Mouse (Mus musculus): ENCODE results near the gene Mfap3l. TPM values are rescaled to one million over a fixed set of nuclear protein-coding genes. Genes with fewer than 3 reads are reported as not detected.

The Mfap3l gene
- polyA plus RNA-seq, 1 experiment from 2014 or later = 6.8 TPM

DNA sequence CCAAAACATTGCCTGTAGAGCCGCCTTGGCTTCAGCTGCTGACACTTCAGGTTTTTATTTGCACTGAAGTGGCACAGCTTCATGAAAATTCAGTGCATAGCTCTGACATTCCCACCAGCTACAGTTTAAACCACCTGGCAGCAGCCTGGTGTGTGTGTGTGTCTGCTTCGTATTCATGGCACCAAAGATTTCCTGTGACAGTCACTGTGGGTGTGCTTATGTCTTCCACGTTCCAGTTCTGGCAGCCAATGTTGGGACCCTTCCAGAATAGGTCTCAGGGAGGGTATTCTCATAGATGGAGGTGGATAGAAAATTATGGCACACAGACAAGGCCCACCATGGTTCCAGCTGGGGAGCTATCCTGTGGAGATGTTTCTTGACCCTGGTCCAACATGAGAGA, 34.2 kb downstream of the Mfap3l start:
- Histone ChIP-seq H3K4me3 (ENCODE audit: low read length) (no peak overlapping the region), H3K27me3 (ENCODE audit: insufficient read depth, low read length) (no peaks in the 10 kb centered on the region), H3K9me3 (ENCODE audit: low read length) (no peaks in the 10 kb centered on the region), H3K4me2 (replicated peaks; ENCODE audit: low read depth, low read length) (no peak overlapping the region), H3K36me3 (ENCODE audit: insufficient read depth, low read length) (peaks cover 6% of the 10 kb centered on the region), H3K4me1 (ENCODE audit: insufficient read depth, low read length) (0 out of 2 replicates have a peak, but pooled peaks cover 3% of the 10 kb centered on the region), H3K27ac (ENCODE audit: low read length) (no peak overlapping the region), H3K9ac (replicated peaks; ENCODE audit: low read length) (no peak overlapping the region)
- ATAC-seq (ENCODE audit: low FRiP score, low TSS enrichment) = no peak
- whole genome bisulfite sequencing = 60% methylated on average over 3 of the region's 3 CpGs

DNA sequence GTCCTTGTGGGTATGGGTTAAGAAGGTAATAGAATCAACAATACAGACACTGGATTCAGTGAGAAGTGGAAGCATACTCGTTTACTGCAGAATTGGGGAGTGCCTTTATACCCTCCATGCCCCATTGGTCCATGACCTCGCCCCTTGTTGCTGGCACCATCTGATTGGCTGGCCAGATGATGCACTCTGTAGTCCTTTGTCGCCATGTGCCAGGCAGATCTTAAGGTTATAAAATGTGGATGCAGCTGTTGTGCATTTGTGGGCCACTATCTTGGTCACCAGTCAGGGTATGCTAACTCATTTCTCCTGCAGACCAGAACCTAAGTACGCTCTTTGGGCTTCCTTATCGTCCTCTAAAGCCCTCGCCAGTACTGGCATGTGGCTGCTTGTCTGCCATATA, 46.0 kb downstream of the Mfap3l start:
- Histone ChIP-seq H3K36me3 (ENCODE audit: insufficient read depth, low read length) (no peaks in the 10 kb centered on the region), H3K9me3 (ENCODE audit: low read length) (no peaks in the 10 kb centered on the region), H3K4me2 (replicated peaks; ENCODE audit: low read depth, low read length) (no peak overlapping the region), H3K27ac (ENCODE audit: low read length) (no peak overlapping the region), H3K4me3 (ENCODE audit: low read length) (no peak overlapping the region), H3K4me1 (ENCODE audit: insufficient read depth, low read length) (peaks cover 5% of the 10 kb centered on the region; the same call in 1 of the 2 replicates), H3K9ac (replicated peaks; ENCODE audit: low read length) (no peak overlapping the region), H3K27me3 (ENCODE audit: insufficient read depth, low read length) (no peaks in the 10 kb centered on the region)
- WGBS = 86% methylated on average over 6 of the region's 6 CpGs
- no peak for ATAC-seq (ENCODE audit: low FRiP score, low TSS enrichment)

DNA sequence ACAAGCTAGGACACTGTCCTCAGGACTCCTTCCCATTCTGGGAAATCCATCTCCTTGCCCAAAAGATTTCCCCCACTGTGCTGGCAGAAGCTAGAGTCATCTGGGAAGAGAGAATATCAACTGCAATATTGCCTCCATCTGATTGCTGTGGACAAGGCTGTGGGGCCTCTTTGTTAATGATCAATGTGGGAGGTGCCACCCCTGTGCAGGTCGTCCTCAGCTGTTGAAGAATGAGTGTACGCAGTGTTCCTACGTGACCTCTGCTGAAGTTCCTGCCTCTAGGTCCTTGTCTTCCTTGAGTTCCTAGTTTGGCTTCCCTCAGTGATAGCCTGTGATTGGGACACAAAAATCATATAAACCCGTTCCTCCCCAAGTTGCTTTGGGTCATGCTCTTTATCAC, 49.2 kb downstream of the Mfap3l start:
- Histone ChIP-seq H3K36me3 (ENCODE audit: insufficient read depth, low read length) (no peaks in the 10 kb centered on the region), H3K9me3 (ENCODE audit: low read length) (no peaks in the 10 kb centered on the region), H3K27ac (ENCODE audit: low read length) (no peak overlapping the region), H3K9ac (replicated peaks; ENCODE audit: low read length) (no peak overlapping the region), H3K27me3 (ENCODE audit: insufficient read depth, low read length) (no peaks in the 10 kb centered on the region), H3K4me1 (ENCODE audit: insufficient read depth, low read length) (peaks cover 5% of the 10 kb centered on the region; the same call in 1 of the 2 replicates), H3K4me2 (replicated peaks; ENCODE audit: low read depth, low read length) (no peak overlapping the region), H3K4me3 (ENCODE audit: low read length) (no peak overlapping the region)
- 76% methylated on average over 4 of the region's 4 CpGs for WGBS
- ATAC-seq (ENCODE audit: low FRiP score, low TSS enrichment) = no peak

- no peak for ATAC-seq (ENCODE audit: low FRiP score, low TSS enrichment)
- Histone ChIP-seq H3K27ac (ENCODE audit: low read length) (no peak overlapping the region), H3K36me3 (ENCODE audit: insufficient read depth, low read length) (no peaks in the 10 kb centered on the region), H3K4me1 (ENCODE audit: insufficient read depth, low read length) (peaks cover 5% of the 10 kb centered on the region; the same call in 1 of the 2 replicates), H3K27me3 (ENCODE audit: insufficient read depth, low read length) (no peaks in the 10 kb centered on the region), H3K4me2 (replicated peaks; ENCODE audit: low read depth, low read length) (no peak overlapping the region), H3K4me3 (ENCODE audit: low read length) (no peak overlapping the region), H3K9me3 (ENCODE audit: low read length) (no peaks in the 10 kb centered on the region), H3K9ac (replicated peaks; ENCODE audit: low read length) (no peak overlapping the region)
- WGBS = 94% methylated on average over 2 of the region's 2 CpGs
These were observed 49.7 kb downstream of the Mfap3l start for GRCm38 (mm10) chr8:60682340-60682739.

GRCm38 (mm10) chr8:60711516-60712086, 79.0 kb downstream of the Mfap3l start:
- no peak overlapping the region for H3K4me2 ChIP-seq (replicated peaks; ENCODE audit: low read depth, low read length)
- H3K27ac ChIP-seq (ENCODE audit: low read length) = no peak overlapping the region
- H3K9ac ChIP-seq (replicated peaks; ENCODE audit: low read length) = no peak overlapping the region
- H3K4me1 ChIP-seq (ENCODE audit: insufficient read depth, low read length) = no peaks in the 10 kb centered on the region
- H3K27me3 ChIP-seq (ENCODE audit: insufficient read depth, low read length) = no peaks in the 10 kb centered on the region
- 88% methylated on average over 8 of the region's 8 CpGs for WGBS
- no peaks in the 10 kb centered on the region for H3K9me3 ChIP-seq (ENCODE audit: low read length)
- no peak overlapping the region for H3K4me3 ChIP-seq (ENCODE audit: low read length)
- no peaks in the 10 kb centered on the region for H3K36me3 ChIP-seq (ENCODE audit: insufficient read depth, low read length)
- no peak for ATAC-seq (ENCODE audit: low FRiP score, low TSS enrichment)

DNA sequence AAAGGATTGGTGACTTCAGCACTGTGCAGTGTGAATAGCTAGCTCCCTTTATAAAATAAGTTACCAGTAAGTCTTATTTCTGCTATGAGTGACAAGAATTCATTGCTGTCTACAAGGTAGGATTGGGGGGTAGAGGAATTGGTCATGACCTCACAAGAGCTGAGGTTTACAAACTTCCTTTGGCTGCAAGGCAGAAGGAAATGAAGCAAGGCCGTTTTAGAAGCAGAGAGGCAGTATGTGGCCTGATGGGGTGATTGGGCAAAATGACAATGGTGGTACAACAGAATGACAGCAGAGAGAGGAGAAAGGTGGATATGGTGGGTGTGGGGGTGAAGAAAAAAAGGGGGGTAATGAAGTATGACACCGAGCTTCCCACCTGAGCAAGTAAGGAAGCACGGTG, 82.1 kb downstream of the Mfap3l start:
- Histone ChIP-seq H3K9ac (replicated peaks; ENCODE audit: low read length) (no peak overlapping the region), H3K27ac (ENCODE audit: low read length) (no peak overlapping the region), H3K36me3 (ENCODE audit: insufficient read depth, low read length) (no peaks in the 10 kb centered on the region), H3K9me3 (ENCODE audit: low read length) (no peaks in the 10 kb centered on the region), H3K4me2 (replicated peaks; ENCODE audit: low read depth, low read length) (no peak overlapping the region), H3K4me1 (ENCODE audit: insufficient read depth, low read length) (peaks cover 3% of the 10 kb centered on the region; the same call in 1 of the 2 replicates), H3K4me3 (ENCODE audit: low read length) (no peak overlapping the region), H3K27me3 (ENCODE audit: insufficient read depth, low read length) (no peaks in the 10 kb centered on the region)
- 87% methylated on average over 3 of the region's 3 CpGs for WGBS
- ATAC-seq (ENCODE audit: low FRiP score, low TSS enrichment) = no peak

DNA sequence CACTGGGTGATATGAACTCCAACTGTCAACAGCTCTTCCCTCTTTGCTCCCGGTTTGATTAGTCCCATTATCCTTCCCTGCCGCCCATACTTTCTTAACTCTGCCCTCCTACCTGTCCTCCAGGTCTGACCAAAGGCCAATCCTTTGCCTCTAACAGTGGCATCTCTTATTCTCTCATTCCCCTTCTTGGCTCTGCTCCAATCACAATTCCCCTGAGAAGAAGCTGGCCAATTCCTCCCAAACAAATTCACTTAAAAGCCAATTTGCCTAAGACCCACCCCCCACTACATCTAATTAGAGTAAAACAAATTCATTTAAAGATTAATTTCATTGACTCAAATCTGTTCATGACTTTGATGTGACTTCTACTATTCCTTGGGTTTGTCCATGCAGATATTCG, 86.1 kb downstream of the Mfap3l start:
- Histone ChIP-seq H3K27me3 (ENCODE audit: insufficient read depth, low read length) (no peaks in the 10 kb centered on the region), H3K9ac (replicated peaks; ENCODE audit: low read length) (no peak overlapping the region), H3K4me3 (ENCODE audit: low read length) (no peak overlapping the region), H3K4me1 (ENCODE audit: insufficient read depth, low read length) (peaks cover 3% of the 10 kb centered on the region; the same call in 1 of the 2 replicates), H3K36me3 (ENCODE audit: insufficient read depth, low read length) (no peaks in the 10 kb centered on the region), H3K9me3 (ENCODE audit: low read length) (no peaks in the 10 kb centered on the region), H3K4me2 (replicated peaks; ENCODE audit: low read depth, low read length) (no peak overlapping the region), H3K27ac (ENCODE audit: low read length) (peak overlapping the region; percentile 28; the same call in 1 of the 2 replicates)
- no peak for ATAC-seq (ENCODE audit: low FRiP score, low TSS enrichment)
- WGBS = 71% methylated on average over 3 of the region's 3 CpGs

Other genes with a start within 250 kb of the Mfap3l start
- 1.7 and 2.1 TPM in 2 replicates for gene Gm10283, start 129.6 kb upstream of the Mfap3l start, polyA plus RNA-seq (2015; fragmentation: Nextera tagmentation; extraction: Ambion mirVana)
- 91.7 and 92.7 TPM in 2 replicates for gene Aadat, start 126.9 kb upstream of the Mfap3l start, polyA plus RNA-seq (2015; fragmentation: Nextera tagmentation; extraction: Ambion mirVana)